Mouse (Mus musculus): ENCODE data around the gene Naa25.

DNA sequence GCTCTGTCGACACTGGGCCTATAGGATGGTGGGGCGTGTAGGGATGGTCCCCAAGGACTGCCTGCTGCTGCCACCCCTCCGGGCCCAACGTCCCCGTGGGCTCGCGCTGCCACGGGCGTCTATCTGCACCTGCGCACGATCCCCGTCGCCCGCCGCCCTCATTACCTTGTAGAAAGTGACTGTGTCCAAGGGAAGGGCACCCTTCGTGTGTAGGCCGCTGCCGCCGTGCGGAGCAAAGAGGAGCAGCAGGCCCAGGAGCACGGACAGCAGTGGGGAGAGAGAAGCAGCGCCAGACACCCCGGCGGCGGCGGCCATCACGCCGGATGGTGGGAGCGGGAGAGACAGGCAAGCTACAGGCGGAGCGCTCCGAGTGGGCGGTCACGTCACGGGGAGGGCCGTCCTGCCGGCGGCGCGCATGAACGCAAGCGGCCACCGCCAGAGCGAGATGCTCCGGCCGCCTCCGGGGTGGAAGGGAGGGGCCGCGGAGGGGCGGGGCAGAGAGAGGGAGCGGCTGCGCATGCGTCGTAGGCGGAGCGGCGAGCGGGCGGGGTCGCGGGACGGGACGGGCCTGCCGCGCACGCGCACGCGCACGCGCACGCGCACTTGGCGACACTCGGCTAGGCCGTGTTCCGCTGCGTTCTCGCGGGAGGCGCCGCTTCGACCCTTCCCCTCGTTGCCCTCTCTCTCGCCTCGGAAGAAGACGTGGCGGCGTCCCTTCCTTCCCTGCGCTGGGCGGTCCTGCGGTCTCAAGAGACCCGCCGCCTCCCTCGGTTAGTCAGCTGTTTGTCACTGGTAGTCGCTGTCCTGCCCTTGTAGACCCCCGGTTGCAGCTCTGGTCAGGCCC lies 54.5 kb downstream of the Naa25 start, which contains the start of gene Erp29:
- TF ChIP-seq CTCF (conservative IDR thresholded peaks at IDR 0.05; ENCODE audit: insufficient read depth, insufficient read length, low read depth, low read length) (0 out of 2 replicates have a peak, but pooled peaks have one; percentile 14), POLR2A (IDR thresholded peaks at IDR 0.05; ENCODE audit: low read depth, low read length) (peak; percentile 97)

Data from kidney, adult 2 months (tissue).